Mouse (Mus musculus) heart, adult 8-10 months (tissue): Measurements from ENCODE around the gene Pcsk2. TPM values are rescaled to one million over a fixed set of nuclear protein-coding genes. Genes with fewer than 3 reads are reported as not detected.

Experiments
- DNase-seq: peaks from one replicate; pipeline ENCODE4 v3.0.0; 2022; ENCODE audit warnings: low spot score
- total RNA-seq, 4 experiments: library from RNA; stranded (reverse); gene quantifications; 2 replicates each; pipeline ENCODE4 v1.2.4; 2022

Gene Pcsk2
- total RNA-seq, 4 experiments from 2014 or later = 0.06 TPM; not detected in 2

DNA sequence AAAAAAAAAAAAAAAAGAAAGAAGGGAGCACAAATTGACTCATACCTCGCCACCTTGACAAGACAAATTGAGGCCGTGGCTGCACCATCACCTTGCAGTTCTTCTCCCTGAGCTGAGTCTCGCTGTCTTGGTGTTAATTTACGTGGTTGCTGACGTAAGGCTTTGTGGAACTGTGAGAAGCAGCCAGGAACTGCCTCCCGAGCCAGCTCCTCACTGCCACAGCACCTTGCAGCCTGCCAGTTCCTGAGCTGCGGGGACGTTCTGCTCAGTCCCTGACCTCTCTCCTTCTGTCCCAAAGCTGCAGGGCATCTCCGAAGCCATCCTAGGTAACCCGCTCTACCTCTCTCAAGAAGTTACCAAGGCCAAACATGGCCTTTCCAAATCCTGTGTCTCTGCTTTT, 186.5 kb downstream of the Pcsk2 start:
- no peak for DNase-seq

DNA sequence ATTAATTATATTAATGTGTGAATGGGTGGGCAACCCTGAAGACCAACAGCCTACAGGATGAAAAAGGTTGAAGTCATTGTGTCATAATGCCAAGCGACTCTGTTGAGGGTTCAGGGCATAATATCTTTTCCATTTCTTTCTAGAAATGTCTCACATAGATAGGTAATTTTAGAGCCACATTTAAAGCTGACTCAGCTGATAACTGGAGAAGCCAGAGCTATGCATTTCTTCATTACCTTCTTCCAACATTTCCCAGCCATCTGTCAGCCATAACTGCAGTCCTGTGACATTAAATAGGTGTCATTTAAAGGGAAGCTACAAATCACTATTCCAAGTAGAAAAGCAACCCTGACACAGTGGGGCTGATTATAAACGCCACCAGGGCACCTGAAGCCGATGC, 189.5 kb downstream of the Pcsk2 start:
- DNase-seq = no peak

DNA sequence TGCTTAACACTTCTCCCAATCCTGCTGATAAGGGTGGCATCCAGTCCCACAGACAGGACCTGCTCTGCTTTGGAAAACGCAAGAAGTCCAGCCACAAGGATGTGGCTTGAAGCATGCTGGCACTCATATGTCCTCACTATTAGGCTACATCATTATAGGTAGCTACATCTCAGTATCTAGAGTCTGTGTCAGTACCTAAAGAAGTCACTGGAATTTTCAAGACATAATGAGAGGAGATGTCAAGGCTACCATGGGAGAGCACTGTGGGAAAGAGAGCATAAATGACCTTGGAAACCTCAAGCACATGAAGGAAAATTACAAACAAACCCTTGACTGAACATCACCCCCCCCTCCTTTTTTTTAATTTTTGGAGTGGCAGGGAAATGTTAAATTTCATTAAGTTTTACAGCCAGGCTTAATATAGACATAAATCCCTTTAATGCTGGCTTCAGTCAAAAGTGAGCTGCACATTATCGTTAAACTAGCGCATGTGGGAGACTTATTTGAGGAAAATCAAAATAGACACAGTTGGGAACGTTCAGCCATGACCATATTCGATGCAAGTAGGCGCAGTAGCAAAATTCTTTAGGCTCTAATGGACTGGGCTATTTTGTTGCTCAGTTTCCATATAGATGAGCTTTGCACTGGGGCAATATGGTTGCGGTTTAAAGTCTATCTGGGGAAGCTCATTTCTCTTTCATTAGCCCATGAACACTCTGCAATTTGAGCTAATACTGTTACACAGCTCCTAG, 193.7 kb downstream of the Pcsk2 start:
- no peak for DNase-seq

DNA sequence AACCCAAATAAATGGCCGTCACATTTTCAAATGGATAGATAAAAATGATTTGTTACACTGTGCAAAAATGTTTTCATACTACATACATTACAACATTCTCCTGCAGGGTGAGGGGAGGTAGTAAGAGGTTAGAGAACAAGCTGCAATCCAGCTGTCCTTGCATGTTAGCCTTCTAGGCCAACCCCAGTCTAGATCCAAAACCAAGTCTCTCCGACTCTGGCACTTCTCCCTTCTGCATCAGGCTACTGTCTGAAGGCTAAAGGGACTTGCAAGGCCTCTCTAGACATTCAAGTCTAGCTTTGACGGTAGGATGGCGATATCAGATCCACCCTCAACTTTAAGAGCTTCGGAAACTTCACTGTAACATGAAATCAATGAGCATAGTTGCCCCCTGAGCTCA, 196.5 kb downstream of the Pcsk2 start:
- DNase-seq = no peak

DNA sequence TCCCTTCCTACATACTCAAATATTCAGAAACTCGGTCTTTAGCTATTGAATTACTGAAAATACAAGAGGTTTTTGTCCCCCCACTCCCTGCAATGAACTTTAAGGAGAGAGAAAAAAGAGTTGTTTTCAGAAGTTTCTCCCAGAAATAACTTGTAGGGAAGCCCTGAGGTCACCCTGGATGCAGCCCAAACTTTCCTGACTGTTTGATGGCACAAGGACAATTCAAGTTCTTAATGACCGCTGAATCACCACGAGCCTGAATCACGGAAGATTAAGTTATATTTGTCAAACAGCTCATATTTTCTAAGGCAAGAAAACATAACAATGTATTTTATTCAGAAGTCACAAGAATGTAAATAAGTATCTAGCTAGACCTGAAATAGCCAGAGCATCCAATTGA, 197.1 kb downstream of the Pcsk2 start:
- DNase-seq = no peak

DNA sequence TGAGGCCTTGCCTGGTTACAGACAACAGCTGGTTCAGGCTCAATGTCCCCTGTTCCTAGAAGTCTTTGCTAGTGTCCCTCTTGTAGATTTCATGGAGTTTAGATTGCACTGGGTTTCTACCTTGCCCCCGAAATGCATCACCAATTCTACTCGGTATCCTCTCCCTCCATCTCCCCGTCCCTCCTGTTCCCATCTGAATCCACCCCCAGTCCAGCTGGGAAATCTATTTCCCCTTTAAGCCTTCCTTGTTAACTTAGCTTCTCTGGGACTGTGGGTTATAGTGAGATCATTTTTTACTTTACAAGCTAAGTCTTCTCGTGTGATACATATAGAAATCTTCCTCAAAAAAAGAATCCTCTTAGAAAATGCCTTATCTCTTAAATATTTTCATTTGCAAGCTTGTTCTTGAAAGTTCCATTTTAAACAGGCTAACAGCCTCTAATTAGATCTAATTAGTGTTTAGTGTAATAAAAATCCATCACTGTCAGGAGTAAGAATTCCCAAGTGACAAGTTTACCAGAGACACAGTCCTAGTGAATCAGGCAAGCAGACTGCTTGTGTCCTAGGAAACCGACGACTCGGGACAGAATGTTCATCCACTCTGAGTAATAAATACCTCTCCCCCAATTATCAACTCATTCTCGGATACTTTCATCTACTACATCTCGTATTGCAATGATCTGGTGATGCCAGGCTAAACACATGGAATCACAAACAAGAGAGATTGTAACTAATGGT, 206.3 kb downstream of the Pcsk2 start:
- no peak for DNase-seq

DNA sequence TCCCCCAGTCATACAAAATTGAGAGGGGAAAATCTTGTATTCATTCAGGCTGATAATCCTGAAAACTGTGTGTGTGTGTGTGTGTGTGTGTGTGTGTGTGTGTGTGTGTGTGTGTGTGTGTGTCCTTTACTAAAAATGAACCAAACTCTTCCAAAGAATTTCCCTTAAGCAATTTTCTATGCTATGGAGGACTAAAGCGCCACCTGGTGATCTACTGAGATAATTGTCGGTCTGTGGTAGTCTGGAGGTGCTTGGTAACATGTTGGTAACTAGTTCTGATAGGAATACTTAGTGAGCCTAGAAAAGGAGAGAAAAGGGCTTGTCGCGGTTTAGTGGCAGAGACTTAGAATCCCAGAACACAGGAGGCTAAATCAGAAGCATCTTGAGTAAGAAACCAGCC, 230.5 kb downstream of the Pcsk2 start:
- no peak for DNase-seq

DNA sequence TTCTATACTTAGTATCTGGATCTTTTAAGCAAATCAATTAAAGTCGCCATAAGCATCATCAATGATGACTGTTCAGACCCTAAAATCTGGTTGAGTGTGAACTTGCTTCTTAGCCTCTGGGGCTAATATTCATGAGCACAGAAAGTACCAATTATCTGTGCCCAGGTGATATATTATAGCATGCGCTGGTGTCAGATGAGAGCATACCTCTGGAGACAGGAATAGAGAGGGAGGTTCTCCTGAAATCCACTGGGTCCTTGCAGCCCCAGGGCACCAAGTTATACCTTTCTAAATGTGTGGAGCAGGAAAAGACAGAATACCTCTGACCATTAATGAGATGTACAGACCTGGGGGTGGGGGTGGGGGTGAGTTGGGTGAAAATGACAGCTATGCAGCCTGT, 234.4 kb downstream of the Pcsk2 start:
- no peak for DNase-seq

DNA sequence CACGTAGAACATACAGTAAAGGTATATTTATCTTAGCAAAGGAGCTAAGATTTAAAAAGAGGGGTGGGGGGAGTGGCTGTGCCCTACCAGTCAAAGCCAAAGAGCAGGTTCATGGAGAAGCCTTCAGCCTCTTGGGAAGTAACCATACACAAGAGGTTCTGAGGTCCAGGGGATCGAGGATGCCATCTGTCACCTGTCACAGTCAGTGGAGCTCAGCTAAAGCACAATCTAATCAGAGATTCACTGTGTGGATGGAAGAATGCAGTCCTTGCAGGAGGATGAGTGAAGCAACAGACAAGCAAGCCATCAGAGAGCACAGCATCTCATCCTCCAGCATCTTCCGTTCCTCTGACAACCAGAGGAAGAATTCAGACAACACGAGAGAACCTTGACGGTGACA, 244.0 kb downstream of the Pcsk2 start:
- DNase-seq = no peak

DNA sequence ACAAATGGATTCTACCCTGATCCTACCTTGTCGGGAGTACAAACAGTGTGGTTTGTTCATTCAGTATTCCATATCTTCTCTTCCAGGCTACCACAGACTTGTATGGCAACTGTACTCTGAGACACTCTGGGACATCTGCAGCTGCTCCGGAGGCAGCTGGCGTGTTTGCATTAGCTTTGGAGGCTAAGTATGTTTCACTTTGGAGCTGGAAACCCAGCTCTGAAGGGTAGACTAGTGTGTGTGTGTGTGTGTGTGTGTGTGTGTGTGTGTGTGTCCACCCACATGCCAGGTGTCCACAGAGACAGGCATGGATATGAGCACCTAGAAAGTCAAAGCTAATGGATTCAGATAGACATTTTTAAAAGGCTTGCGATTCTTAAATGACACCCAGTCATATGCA, 249.9 kb downstream of the Pcsk2 start:
- no peak for DNase-seq

DNA sequence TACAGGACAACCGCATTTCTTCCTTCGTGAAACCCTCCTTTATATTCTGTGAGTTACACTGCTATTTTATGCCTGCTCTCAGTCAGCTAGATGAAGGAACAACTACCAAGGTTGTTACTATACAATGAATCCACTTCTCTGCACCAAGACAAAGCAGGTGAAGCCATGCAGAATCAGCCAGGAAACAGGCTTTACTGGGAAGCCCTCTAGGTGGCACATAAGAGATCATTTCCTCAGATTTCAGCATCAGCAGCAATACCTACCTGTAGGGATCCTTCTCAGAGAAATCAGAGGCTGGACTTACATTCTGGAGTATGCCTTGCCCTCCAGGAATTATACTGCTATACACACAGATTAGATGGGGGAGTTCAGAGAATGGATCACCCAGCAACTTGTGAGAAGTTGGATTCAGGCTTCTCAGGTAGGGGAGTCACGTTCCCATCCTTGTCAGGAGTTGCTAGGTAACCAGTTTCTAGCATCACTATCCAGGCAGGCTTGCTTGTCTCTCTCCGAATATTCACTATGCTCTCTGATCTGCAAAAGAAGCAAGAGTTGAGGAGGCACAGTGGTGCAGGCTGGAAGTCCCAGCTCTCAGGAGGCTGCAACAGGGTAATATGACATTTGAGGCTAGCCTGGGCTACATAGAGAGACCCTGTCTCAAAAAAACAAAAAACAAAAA, 250.5 kb downstream of the Pcsk2 start:
- no peak for DNase-seq

DNA sequence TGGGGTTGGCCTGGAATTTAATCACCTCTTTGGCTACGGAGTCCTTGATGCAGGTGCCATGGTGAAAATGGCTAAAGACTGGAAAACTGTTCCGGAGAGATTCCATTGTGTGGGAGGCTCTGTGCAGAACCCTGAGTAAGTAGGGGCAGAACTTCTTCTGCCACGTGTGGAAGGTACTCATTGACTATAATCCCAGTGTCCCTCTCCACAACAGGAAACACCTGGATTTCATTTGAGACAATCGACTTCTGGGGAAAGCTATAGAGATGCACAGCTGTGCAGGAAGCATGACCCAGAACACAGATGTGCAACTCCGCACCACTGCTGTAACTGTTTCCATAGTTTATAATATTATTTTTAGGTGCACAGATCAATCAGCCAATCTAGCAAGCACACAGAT, 255.1 kb downstream of the Pcsk2 start:
- DNase-seq = no peak

DNA sequence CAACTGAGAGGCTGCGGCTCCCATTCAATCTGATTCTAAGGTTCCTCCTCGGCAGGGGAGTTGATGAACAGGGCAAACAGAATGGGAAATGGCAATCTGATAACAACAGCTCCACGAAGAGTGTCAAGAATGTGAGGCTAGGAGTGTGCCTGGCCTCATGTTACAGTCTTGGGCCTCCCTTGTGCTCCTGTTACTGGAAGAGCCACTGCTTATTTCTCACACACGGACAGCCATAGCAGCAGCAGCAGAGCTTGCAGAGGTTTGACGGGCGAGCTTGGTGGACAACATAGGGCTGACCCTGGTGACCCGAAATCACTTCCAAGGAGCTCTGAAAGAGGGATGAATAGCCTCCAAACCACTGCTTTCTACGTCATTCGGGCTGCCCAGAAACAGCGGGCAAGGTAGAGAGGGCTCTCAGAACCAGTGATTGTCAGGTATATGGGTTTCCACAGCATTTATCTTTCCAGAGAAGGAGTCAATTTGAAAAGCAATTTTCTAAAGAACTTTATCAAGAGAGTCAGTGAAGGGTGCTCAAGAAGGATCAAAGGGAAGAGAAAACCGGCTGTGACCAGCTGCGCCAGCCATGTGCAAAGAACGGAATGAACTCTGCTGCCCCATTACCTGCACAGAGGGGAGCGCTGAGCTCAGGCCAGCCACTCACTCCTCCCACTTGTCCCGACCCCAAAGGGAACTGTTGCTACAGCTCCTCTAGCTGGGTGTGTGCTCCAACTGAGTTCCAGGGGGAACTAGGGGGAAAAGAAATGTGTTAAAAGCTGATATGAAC, 260.4 kb downstream of the Pcsk2 start:
- DNase-seq = no peak

DNA sequence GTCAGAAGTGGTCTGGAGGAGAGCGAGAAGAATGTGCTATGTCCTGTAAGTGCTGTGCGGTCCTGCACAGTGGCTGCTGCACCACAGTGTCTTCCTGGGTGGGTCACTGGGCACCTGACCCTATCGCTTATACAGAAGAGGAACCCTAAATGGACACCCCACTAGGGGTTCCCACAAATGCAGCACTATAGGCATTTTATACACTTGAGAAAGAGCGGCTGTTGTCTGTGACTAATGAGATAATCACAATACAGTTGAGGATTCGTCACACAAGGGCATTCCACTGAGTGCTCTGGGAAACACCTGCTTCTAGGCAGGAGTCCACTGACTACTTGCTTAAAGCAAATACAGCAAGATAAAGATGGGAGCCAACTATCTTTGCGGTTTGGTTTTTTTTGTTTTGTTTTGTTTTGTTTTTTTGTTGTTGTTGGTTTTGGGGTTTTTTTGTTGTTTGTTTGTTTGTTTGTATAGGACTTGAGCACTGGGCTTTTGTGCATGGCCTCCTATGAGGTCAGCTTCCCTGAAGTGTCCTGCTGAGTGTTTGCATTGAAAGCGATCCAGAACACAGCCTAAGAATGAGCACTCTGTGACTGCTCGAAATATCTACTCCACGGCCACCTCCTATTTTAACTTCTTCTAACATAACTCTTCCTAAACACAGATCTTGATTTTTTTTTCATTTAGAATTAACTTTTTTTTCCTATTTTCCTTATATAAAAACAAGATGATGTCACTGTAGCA, 261.1 kb downstream of the Pcsk2 start:
- no peak for DNase-seq

DNA sequence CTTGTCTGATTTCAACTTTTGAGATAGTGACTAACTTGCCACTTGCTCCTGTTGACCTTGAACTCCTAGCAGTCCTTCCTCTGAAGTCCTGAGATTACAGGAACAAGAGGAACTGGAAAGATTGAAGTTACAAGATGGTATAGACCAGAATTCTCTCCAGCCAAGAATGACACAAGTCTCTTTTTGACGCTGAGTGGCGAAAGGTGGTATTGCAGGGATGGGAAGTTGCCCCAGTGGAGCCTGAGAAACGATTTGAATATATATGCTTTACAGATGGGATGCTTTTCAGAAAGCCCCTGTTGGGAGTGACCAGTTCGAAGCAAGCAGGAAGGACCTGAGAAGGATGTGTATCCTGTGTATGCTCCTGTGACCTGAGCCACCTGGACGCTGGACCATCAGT, 262.8 kb downstream of the Pcsk2 start:
- no peak for DNase-seq

DNA sequence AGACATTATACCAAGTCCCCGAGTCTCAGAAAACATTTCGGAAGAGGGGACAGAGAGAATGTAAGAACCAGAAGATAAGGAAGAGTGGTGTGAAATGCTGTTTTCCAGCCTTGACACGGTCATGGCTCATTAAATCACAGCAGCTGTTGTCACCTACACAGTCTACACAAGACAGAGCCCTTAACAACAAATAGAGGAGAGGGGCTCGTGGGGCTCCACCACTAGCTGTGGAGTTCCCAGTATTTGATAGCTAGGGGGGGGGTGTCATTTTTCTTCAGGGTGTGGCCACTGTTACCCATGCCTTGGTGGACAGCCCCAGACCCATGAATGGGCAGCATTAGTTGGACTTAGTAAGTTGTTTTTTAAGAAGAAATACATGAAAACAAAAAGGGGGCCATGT, 266.3 kb downstream of the Pcsk2 start:
- no peak for DNase-seq

DNA sequence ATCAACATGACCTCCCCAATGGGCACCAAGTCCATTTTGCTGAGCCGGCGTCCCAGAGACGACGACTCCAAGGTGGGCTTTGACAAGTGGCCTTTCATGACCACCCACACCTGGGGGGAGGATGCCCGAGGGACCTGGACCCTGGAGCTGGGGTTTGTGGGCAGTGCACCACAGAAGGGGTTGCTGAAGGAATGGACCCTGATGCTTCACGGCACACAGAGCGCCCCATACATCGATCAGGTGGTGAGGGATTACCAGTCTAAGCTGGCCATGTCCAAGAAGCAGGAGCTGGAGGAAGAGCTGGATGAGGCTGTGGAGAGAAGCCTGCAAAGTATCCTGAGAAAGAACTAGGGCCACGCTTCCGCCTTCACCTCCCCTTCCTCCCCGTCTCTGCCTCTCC, 267.5 kb downstream of the Pcsk2 start:
- no peak for DNase-seq

DNA sequence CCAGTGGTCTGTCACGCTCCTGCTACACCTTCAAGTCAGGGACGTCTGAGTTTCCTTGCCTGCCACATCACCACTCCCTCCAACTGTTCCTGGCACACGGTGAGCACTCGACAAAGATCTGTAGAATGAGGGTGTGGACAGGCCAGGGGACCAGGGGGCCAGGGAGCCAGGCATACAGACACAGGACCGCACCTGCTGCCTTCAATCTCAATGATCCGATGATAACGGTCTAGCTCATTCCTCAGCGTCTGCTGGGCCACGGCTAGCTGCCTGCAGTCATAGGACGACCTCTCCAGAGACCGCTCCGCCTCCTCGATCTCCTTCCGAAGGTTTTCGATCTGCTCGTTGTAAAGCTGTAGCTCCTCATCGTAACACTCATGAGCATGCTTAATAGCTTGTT, 285.7 kb downstream of the Pcsk2 start:
- no peak for DNase-seq

DNA sequence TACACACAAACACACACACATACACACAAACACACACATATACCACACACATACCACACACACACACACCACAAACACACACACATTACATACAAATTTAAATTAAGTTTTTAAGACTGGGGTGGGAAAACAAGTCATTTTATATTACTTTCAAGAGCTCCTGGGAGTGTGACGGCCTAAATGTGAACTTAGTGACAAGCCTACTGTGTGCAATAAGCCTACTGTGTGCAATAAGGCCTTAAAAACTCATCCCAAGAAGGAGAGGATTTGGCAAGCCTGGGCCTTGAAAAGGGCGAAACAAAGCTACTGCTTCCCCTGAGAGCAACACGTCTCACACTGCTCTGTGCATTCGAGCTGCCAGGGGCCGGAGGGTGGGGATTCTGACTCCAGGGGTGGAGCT, 286.8 kb downstream of the Pcsk2 start:
- no peak for DNase-seq

DNA sequence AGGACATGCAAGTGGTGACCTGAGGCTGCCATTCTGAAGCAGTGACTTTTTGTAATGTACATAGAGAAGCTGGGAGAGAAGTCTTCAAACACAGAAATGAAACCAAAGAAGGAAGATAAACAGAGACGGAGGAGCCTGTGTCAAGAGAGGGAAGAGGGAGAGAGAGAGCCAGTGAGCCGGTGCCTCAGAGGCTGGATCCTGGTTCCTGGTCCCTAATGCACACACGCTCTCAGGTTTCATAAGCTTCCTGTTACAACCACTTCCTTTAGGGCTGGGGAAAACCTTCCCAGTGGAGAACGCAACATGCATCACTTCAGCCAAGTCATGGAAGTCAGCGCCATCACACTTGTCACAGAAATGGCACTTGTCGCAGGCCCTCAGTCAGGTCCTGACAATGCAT, 288.1 kb downstream of the Pcsk2 start:
- DNase-seq = no peak

DNA sequence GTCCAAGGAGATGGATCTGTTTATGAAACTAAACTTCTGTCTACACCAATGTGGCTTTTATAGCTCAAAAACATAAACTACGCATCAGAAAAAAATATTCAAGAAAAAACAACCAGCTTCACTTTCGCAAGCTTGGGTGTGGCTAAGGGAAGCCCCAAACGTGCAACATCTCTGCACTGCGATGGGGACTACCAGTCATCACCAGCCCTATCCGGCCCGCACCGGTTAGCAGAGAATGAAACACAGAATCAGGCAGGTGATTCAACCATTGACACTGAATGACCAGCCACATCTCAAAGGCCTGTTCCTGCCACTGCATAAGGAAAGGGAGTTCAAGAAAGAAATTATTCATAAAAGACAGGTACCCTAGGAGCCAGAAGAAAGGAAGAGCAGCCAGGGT, 289.9 kb downstream of the Pcsk2 start:
- DNase-seq = no peak
